Mouse (Mus musculus): Measurements from ENCODE around the gene Frmd4b.

Gene Frmd4b

DNA sequence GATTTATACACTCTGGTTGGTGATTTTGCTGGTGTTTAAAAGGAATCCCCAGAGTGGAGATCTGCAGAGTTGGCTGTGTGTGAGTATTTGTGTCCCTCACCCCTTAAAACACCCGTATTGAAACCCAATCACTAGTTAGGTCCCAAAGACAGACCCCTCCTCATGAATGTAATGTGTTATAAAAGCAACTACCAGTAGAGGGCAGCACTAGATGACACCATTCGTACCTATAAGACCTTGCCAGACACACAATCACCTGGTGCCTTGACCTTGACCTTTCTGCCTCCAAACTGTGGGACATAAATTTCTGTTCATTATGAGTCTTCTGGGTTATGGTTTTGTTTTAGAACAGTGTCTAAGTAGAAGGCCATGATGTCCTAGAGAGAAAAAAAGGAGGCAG lies 96.8 kb downstream of the Frmd4b start:
- DNase-seq (ENCODE audit: low read depth, low spot score) = peak; percentile 71

DNA sequence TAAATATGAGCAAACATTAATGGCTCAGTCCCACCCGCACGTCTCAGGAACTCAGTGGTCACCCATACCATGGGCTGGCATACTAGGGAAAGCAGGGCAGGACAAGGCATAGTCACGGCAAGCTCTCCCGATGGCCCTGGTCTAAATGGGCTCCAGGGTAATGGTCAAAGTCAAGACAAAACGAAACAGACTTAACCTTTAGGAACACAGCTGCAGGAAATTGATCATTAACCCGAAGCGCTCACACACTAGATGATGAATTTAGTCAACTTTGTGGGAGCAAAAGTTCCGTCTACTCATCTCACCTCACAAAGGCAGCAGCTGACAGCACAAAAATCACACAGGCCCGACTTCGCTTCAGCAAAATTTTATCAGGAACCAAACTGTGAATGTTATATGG lies 97.8 kb downstream of the Frmd4b start:
- no peak for DNase-seq (ENCODE audit: low read depth, low spot score)

DNA sequence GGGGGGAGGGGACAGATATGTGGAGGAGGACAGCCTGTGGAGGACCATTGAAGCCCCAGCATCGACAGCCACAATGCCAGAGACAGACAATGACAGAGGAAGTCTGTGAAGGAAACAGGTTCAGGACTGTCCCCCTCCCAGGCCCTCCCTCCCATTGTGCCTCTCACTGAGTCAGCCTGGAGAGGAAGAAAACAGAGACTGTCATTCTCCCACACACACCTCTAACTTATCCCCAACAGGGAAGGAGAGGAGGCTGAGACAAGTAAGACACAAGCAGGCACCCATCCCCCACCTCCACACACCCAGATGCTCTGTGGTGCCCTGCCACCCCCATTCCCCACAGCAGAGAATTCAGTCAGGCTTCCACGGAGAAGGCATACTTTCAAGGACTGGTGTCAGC lies 98.9 kb downstream of the Frmd4b start:
- DNase-seq (ENCODE audit: low read depth, low spot score) = peak; percentile 62

DNA sequence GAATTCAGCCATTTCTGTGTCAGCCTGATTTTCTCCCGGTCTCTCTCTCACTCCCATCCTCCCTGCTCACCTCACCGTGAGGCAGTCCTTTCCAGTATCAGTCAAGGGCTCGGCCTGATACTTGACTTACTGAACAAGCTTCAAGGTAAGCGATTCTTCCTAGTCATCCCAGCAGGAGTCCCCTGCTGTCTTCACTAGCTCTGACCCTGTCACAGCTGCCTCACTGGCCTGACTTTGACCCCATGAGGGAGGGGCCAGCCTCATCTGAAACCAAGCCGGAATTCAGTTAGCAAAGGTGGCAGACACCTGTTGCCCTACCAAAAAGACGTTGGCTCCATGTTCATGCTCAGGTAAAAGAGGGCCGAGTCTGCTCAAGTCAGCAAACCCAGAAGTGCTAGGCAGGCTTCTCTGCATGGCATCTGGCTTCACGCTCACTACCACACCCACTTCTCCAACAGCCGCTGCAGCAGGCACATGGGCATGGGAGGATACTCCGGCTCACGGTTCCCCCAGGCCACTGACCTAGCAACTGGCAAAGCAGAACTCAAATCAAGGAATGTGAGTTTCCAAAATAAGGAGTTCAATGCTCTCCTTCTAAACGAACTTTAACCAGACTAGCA lies 99.6 kb downstream of the Frmd4b start:
- peak; percentile 89 for DNase-seq (ENCODE audit: low read depth, low spot score)

DNA sequence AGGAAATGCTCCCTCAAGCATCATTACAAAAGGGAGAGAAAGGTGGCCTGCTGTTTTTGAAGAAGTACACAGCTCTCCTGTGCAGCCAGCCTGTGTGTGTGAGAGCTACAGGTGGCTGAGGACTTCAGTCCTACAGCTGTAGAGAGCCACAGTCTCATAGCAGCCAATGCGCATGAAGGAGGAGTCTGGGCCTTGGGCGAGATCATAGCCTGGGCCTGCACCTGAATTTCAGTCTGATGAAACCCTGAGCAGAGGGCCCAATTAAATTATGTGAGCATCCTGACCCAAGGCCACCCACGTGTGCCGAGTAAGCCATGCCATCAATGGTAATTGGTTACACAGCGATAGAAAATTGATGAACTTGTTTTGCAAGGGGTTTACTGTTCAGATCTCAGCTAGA lies 100.4 kb downstream of the Frmd4b start:
- DNase-seq (ENCODE audit: low read depth, low spot score) = peak; percentile 13

DNA sequence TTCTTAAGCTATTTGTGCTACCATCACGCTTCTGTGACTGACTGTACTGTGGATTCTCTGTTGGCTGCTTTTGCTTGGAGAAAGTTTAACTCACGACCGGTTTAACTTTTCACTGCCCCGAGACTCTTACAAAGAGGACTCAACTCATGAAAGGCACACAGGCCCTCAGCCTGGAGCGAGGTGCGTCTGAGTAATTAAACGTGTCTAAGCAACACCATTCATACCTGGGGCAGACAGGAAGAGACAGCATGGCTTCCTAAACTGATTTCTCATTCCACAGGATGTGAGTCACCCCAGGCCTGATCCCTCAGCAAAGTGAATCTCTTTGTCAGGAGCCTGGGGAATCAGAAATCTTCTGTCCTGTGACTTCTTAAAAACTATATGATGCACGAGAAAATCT lies 106.6 kb downstream of the Frmd4b start:
- DNase-seq (ENCODE audit: low read depth, low spot score) = peak; percentile 43

DNA sequence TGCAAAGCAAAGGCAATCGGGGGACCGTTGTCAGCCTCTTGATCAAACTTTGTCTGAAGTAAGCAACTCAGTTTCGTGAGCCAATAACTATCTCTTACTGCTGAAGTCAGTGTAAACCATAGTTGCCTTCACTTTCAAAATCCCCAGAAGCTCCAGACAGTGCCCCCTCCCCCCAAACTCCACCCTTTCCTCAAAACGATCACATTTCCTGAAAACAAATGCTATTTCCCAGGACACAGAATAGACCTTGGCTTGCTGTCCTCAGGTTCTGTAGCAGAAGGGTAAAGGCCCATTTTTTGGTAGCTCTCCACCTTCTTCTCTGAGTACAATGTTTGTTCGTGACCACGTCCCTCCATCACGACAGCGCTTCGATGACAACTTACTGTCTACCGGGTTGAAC lies 107.9 kb downstream of the Frmd4b start:
- no peak for DNase-seq (ENCODE audit: low read depth, low spot score)

DNA sequence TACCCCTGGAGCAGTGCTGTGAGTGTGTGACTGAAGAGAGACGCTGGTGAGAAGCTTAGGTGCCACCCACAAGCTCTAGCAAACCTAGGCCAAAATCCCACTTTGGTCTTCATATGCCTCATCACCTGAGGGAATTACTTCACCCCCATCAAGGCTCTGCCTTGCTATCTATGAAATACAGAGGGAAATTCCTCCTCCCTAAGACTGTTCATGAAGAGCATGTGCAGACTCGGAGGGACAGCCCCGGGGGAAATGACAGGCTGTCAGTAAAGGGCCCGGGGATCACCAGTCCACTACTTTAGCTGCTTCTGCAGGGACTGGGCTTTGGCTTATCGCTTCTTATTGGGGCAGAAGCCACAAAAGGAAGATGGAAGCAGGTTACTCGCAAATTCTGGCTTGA lies 108.9 kb downstream of the Frmd4b start:
- DNase-seq (ENCODE audit: low read depth, low spot score) = no peak

DNA sequence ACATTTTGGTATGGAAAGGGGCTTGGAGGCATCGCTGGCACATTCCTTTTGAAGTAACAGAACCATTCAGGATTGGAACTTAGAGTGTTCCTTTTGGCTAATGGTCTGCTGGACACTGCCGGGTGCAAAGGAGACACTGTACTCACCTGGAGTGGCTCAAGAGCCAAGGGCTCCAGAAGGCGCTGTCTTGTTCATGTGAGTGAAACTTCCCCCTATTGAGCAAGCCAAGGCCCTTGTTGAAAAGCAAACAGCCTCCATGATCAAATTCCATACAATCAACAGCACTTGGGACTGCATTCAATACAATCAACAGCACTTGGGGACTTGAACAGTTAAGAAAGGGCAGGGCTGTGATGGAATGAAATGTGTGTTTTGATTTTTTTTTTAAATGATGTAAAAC lies 109.4 kb downstream of the Frmd4b start:
- no peak for DNase-seq (ENCODE audit: low read depth, low spot score)

DNA sequence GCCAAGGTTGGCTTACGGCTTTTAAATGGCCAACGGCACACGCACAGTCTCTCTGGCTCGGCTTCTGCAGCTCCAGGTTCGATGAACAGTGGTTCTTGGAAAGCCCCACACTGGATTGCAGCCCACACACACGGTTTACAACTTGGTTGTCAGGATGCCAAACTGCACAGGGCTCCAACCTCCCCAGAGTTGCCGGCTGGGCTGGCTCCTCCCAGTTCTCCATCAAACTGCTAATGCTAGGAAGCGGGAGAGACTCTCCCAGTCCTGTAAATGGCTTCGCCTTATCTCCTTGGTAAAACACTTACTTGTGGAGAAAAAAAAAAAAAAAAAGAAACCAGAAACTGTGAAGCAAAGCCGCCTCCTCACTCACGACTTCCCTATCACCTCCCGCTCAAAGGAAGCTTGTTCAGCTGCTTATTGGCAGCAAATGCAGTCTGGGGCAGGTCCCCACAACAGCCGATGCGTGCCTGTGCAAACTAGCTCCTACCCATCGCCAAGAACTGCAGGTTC lies 111.1 kb downstream of the Frmd4b start:
- DNase-seq (ENCODE audit: low read depth, low spot score) = no peak

DNA sequence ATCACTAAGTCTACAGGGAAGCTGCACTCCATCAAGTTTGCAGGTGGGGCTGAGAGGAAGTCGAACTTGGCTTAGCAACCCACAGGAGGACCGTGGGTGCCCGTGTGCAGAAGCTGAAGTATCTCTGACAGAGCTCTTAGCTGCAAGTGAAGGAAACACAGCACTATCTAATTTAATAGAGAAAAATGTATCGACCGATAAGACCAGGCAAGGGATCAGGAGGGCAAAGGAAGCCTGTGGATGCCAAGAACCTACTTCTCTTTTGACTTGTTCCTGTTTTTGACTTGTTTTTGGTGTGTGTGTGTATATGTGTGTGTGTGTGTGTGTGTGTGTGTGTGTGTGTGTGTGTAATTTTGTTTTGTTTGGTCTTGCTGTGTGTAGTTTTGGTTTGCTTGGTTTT lies 112.7 kb downstream of the Frmd4b start:
- no peak for DNase-seq (ENCODE audit: low read depth, low spot score)

DNA sequence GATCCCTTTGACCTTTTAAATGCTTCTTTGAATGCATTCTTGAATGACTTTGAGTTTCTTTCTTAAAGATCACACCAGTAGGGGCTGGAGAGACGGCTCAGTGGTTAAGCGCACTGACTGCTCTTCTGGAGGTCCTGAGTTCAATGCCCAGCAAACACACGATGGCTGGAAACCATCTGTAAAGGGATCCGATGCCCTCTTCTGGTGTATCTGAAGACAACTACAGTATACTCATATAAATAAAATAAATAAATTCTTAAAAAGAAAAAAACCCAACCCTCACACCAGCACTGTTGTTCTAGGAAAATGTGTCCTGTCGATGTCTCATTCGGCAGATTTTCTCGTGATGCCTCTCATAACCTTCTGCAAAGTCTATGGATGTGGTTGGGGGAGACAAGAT lies 116.3 kb downstream of the Frmd4b start:
- no peak for DNase-seq (ENCODE audit: low read depth, low spot score)

DNA sequence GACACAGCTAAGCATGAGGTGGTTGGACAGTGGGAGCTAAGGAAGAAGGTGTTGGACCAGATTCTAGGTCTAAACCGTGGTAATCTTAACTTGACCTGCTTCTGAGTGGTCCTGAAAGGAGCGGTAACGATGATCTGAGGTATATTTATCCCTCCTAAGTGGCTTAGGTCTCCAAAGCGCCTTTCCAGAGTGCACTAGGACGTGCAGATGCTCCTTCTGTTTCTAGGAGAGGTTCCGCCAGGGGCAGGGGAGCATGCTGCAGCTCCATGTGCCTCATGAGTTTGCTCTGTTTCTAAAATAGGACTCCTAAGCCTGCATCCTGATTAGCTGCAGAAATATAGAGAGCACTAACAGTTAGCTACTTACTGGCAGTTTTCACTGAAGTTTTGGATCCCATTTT lies 117.1 kb downstream of the Frmd4b start:
- no peak for DNase-seq (ENCODE audit: low read depth, low spot score)

DNA sequence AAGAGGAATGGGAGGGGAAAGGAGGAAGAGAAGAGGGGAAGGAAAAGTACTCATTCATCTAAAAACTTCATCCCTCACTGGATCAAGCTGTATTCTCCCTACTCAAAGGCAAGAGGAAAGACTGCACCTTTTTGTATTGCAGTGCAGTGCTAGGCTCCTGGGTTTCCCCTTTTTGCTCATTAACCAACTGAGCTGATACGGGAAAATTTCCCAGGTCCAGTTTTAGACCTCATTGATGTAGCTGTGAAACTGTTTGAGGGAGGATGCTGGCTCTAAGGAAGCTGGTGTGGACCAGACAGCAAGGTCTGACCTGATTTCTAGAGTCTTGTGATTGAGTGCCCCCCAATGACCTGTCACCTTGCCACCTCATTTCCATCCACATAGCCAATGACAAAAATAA lies 121.3 kb downstream of the Frmd4b start:
- DNase-seq (ENCODE audit: low read depth, low spot score) = no peak

DNA sequence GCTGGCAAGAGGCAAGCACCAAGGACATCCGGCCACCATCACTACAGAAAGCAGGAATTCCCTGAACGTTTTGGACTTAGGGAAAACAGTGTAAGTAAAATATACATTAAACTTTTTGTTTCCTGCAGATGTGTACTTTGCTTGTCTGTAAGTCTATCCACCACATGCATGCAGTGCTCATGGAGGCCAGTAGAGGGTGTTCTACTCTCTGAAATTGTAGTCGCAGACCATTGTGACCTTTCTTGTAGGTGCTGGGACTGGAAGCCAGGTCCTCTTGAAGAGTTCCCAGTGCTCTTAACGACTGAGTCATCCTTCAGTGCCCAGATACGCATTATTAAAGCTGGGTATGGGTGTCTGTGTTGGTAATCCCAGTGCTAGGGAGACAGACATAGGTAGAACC lies 126.3 kb downstream of the Frmd4b start:
- peak; percentile 42 for DNase-seq (ENCODE audit: low read depth, low spot score)

DNA sequence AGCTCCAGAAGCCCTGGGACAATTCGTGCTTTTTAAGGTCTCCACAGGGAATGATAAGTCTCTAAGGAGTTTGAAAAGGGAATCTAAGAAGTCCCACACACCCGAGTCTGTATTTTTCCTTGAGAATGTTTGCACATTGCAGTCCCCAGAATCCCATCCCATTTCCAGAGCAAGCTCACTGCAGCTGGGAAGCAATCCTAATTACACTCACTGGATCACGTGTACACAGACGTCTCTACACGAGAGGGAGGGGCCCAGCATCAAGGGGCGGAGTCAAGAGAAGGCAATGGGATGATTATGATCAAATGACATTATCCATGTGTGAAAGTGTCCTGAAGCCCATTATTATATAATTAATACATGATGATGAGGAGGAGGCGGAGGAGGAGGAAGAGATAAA lies 128.5 kb downstream of the Frmd4b start:
- peak; percentile 44 for DNase-seq (ENCODE audit: low read depth, low spot score)

DNA sequence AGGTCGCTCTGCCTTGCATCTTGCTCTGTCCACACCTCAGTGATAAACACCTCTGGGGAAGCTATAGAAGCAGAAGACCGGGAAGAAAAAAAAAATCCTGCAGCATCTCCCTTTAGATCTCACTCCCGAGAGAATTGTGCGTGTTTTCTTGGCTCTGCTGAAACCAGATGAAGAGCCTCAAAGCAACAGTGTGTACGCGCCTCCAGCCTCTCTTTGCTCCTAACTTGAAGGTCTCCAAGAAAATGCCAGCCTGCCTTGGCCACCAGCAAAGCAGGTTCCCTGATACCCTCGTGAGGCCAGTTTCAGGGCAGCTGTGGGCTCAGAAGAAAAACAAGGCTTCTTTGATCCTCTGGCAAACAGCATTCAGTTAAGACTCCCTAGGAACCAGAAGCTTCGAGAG lies 129.1 kb downstream of the Frmd4b start:
- DNase-seq (ENCODE audit: low read depth, low spot score) = no peak

DNA sequence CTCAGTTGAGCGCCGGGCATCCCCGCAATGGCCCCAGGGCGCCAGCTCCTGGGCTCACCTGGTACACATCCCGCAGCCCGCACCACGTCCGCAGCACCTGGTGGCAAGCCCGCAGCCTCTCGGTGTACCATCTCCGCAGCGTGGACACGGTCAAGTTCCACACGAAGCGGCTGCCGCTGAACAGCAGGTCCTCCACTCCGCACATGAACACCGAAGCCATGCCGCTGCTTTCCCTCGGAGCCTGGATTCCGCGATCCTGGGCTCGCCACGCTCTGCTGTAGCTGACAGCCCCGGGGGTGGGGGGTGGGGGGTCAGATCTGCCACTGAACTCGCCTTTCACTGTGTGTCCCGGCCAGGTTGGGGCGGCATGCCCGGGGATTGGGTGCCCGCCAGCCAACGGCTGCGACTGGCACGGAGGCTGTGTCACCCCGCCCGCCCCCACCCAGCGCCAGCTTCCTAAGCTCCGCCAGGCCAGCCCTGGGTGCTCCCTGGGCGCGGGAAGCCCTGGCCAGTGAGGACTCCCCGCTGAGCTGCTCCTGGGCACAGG lies 129.7 kb downstream of the Frmd4b start:
- DNase-seq (ENCODE audit: low read depth, low spot score) = peak; percentile 13

DNA sequence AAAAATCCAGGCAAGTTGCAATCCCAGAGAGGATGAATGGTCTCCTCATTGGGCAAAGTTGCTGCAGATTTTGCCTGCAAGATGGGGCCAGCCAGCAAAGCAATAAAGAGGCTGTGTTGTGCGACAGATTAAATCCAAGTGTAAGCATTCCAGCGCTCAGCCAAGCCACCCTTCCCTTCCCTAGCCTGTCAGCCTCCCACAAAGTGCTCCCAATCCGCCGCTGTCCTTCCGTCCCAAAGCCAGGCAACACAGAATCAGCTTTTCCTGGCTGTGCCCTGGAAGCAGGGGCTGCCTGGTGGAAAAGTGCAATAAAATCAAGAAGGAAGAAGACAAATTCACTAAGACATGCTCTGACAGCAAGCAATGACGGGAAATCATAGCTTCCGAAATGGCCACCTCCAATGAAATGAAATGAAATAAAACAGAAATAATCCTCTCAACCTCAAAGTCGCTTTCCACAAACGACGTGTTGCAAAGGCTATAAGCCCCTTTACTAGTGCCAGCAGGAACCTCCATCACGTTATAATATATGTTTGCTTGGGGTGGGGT lies 130.5 kb downstream of the Frmd4b start:
- DNase-seq (ENCODE audit: low read depth, low spot score) = no peak

DNA sequence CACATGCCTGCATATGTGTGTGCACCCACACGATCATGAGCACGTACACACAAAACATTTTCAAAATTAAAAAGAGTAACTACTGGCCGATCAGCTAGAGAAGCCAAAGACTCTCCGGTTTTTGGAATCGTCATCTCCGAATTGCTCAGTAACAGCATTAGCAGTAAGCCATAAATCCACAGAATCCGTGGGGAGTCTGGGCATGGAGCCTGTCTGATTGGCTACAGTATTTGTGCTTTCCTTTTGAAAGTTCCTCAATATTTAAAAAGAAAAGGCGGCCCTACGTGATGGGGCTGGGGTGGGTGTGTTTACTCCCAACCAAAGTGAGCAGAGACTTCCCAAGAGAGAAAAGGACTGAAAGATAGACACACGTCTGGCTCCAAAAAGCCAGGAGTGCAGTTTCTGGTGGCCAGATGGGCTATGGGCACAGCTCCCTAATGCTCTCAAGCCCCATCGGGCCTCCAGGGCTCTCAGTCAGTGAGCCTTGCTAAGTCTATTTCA lies 131.4 kb downstream of the Frmd4b start:
- DNase-seq (ENCODE audit: low read depth, low spot score) = no peak

DNA sequence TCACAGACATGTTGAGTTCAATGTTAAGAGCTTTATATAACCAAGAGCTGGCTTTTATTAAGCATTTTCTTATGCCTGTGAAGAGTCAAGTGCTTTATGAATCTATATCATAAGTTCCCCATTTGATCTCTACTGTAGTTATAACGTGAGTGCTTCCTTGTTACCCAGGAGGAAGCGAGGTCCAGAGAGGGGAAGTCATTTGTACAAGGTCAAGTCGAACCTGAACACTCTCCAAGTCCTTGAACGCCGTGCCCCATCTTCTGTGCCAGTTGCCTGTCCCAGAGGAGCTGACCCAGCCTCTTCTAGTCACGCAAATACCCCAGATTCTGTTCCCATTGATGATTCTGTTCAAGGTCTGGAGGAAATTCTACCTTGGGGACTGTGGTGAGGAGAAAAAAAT lies 135.4 kb downstream of the Frmd4b start:
- DNase-seq (ENCODE audit: low read depth, low spot score) = no peak

DNA sequence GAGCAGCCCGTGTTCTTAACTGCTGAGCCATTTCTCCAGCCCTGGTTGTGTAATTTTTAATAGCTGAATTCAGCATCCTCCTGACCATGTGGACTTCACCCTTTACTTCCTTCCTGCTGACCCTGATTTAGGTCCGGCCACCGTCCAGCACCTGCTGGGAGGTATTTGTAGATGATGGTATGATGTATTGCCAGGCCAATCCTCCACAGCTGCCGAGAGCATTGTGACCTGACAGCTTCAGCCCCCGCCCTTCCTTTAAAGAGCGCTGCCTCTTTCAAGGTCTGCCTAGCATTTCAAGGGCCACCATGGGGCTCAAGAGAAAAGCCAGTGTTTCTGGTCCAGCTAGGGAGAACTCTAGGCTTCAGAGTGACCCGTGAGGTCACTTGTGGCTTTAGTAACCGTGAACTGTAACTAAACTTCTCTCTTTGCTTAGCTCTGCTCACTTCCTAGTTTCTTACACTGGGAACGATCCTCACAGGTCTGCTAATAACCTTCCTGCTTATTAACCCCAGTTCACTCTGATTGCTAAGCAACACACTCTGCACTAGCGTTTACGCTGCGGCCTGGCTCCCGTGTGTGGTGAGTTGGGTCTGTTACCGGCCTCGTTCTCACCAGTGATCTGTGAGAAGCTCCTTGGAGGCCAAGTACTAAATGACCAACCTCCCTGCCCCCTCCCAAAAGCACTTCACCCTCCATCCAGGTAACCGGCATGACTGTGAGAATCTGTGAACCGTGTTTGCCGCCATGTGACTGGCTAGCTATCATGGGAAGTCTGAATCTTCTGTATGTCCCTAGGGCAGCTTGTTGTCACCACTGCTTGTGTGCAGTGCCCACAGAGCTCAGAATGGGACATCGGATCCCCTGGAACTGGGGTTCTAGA lies 138.1 kb downstream of the Frmd4b start:
- DNase-seq (ENCODE audit: low read depth, low spot score) = no peak
